Mouse (Mus musculus): ENCODE results near the gene Egflam. TPM values are rescaled to one million over a fixed set of nuclear protein-coding genes. Genes with fewer than 3 reads are reported as not detected.

Egflam gene
- total RNA-seq, 2 experiments from 2014 or later: 7.7 to 8.7 TPM

- intact Hi-C loops (cut with DNase I): no loop called here
- no peak for DNase-seq (ENCODE audit: low spot score)
Measured at GRCm38 (mm10) chr15:7299892-7300291, 98.3 kb downstream of the Egflam start.

- intact Hi-C loops (cut with DNase I): no loop called here
- DNase-seq (ENCODE audit: low spot score): no peak
Measured at GRCm38 (mm10) chr15:7295199-7295598, 103.0 kb downstream of the Egflam start.

- intact Hi-C loops (cut with DNase I): no loop called here
- no peak for DNase-seq (ENCODE audit: low spot score)
Measured at GRCm38 (mm10) chr15:7292854-7293253, 105.3 kb downstream of the Egflam start.

- intact Hi-C loops (cut with DNase I): no loop called here
- no peak for DNase-seq (ENCODE audit: low spot score)
Measured at GRCm38 (mm10) chr15:7290003-7290402, 108.2 kb downstream of the Egflam start.

GRCm38 (mm10) chr15:7289516-7289915 lies 108.7 kb downstream of the Egflam start:
- no peak for DNase-seq (ENCODE audit: low spot score)
- intact Hi-C loops (cut with DNase I): loop anchor here (10.0 kb wide), 1 partner anchor 155 kb away; no protein-coding TSS in a partner anchor

GRCm38 (mm10) chr15:7288841-7289424 lies 109.3 kb downstream of the Egflam start:
- DNase-seq (ENCODE audit: low spot score): no peak
- intact Hi-C loops (cut with DNase I): loop anchor here (10.0 kb wide), 1 partner anchor 156 kb away; no protein-coding TSS in a partner anchor

- DNase-seq (ENCODE audit: low spot score): no peak
- intact Hi-C loops (cut with DNase I): loop anchor here (10.0 kb wide), 1 partner anchor 157 kb away; no protein-coding TSS in a partner anchor
Measured at GRCm38 (mm10) chr15:7287911-7288310, 110.3 kb downstream of the Egflam start.

GRCm38 (mm10) chr15:7281579-7281978 lies 116.6 kb downstream of the Egflam start:
- intact Hi-C loops (cut with DNase I): loop anchor here (10.0 kb wide), 1 partner anchor 163 kb away; no protein-coding TSS in a partner anchor
- no peak for DNase-seq (ENCODE audit: low spot score)

GRCm38 (mm10) chr15:7263822-7264221 lies 134.4 kb downstream of the Egflam start:
- intact Hi-C loops (cut with DNase I): no loop called here
- DNase-seq (ENCODE audit: low spot score): peak; percentile 24

- intact Hi-C loops (cut with DNase I): no loop called here
- DNase-seq (ENCODE audit: low spot score): no peak
Measured at GRCm38 (mm10) chr15:7263339-7263738, 134.9 kb downstream of the Egflam start.

- intact Hi-C loops (cut with DNase I): no loop called here
- no peak for DNase-seq (ENCODE audit: low spot score)
Measured at GRCm38 (mm10) chr15:7261371-7261770, 136.8 kb downstream of the Egflam start.

GRCm38 (mm10) chr15:7256577-7256976 lies 141.6 kb downstream of the Egflam start:
- intact Hi-C loops (cut with DNase I): no loop called here
- DNase-seq (ENCODE audit: low spot score): no peak

- intact Hi-C loops (cut with DNase I): no loop called here
- no peak for DNase-seq (ENCODE audit: low spot score)
Measured at GRCm38 (mm10) chr15:7253326-7253725, 144.9 kb downstream of the Egflam start.

- DNase-seq (ENCODE audit: low spot score): no peak
- intact Hi-C loops (cut with DNase I): no loop called here
Measured at GRCm38 (mm10) chr15:7252106-7252636, 146.0 kb downstream of the Egflam start.

- intact Hi-C loops (cut with DNase I): no loop called here
- DNase-seq (ENCODE audit: low spot score): no peak
Measured at GRCm38 (mm10) chr15:7251042-7251441, 147.2 kb downstream of the Egflam start.

- intact Hi-C loops (cut with DNase I): no loop called here
- DNase-seq (ENCODE audit: low spot score): no peak
Measured at GRCm38 (mm10) chr15:7249216-7249615, 149.0 kb downstream of the Egflam start.

GRCm38 (mm10) chr15:7247321-7247720 lies 150.9 kb downstream of the Egflam start:
- no peak for DNase-seq (ENCODE audit: low spot score)
- intact Hi-C loops (cut with DNase I): no loop called here

- intact Hi-C loops (cut with DNase I): no loop called here
- DNase-seq (ENCODE audit: low spot score): no peak
Measured at GRCm38 (mm10) chr15:7242161-7242850, 155.9 kb downstream of the Egflam start.

- intact Hi-C loops (cut with DNase I): no loop called here
- no peak for DNase-seq (ENCODE audit: low spot score)
Measured at GRCm38 (mm10) chr15:7240950-7241349, 157.2 kb downstream of the Egflam start.

GRCm38 (mm10) chr15:7239904-7240303 lies 158.3 kb downstream of the Egflam start:
- no peak for DNase-seq (ENCODE audit: low spot score)
- intact Hi-C loops (cut with DNase I): no loop called here

GRCm38 (mm10) chr15:7233393-7234090 lies 164.7 kb downstream of the Egflam start:
- intact Hi-C loops (cut with DNase I): no loop called here
- DNase-seq (ENCODE audit: low spot score): no peak

Data from heart, postnatal 25 days (tissue).